Mouse (Mus musculus) myocyte (in vitro differentiated cells): ENCODE measurements around the gene Baiap3. TPM values are rescaled to one million over a fixed set of nuclear protein-coding genes. Genes with fewer than 3 reads are reported as not detected.
A peak's percentile ranks its signal among the peaks of the same experiment; 100 is the strongest.
"Not testable (repeated sequence)": the region's sequence is repeated elsewhere in the genome, so short reads cannot be mapped to it uniquely, and the experiment has no call there.

ENCODE experiments used
- H3K27me3 ChIP-seq: one replicate; pipeline ENCODE4 v1.6.1; 2011; ENCODE audit not compliant: control insufficient read depth, insufficient read depth, insufficient read length
- H3K36me3 ChIP-seq: one replicate; pipeline ENCODE4 v1.6.1; 2011; ENCODE audit not compliant: control insufficient read depth, insufficient read depth
- H3K4me2 ChIP-seq: one replicate; pipeline ENCODE4 v1.6.1; 2011; ENCODE audit warnings: low read depth, control low read depth
- H3K4me3 ChIP-seq: one replicate; pipeline ENCODE4 v1.5.1; 2011; ENCODE audit warnings: mild to moderate bottlenecking, control low read depth, moderate library complexity
- H3K79me2 ChIP-seq: one replicate; pipeline ENCODE4 v1.6.1; 2011; ENCODE audit not compliant: control insufficient read depth, insufficient read depth
- H3ac ChIP-seq: one replicate; pipeline ENCODE4 v1.6.1; 2011; ENCODE audit not compliant: control insufficient read depth, insufficient read length
- CEBPB ChIP-seq: IDR thresholded peaks from 2 replicates; pipeline ENCODE4 v1.6.1; 2011; ENCODE audit warnings: mild to moderate bottlenecking, moderate library complexity; ENCODE audit not compliant: poor library complexity, insufficient read depth, severe bottlenecking
- E2F4 ChIP-seq: IDR thresholded peaks from one replicate; pipeline ENCODE4 v1.6.1; 2011; ENCODE audit warnings: mild to moderate bottlenecking, control low read depth, moderate library complexity; ENCODE audit not compliant: insufficient read depth
- MAX ChIP-seq: IDR thresholded peaks from one replicate; pipeline ENCODE4 v1.6.1; 2011; ENCODE audit warnings: low read depth, mild to moderate bottlenecking, control low read depth
- MYOD1 ChIP-seq, 3 experiments: IDR thresholded peaks; one replicate each; pipeline ENCODE4 v1.6.1; 2011; ENCODE audit warnings: control low read depth in 2 of 3, low read depth in 2 of 3, mild to moderate bottlenecking in 2 of 3, moderate library complexity in 1 of 3; ENCODE audit not compliant: insufficient read length in 2 of 3, control insufficient read depth in 1 of 3
- MYOG ChIP-seq, 3 experiments: IDR thresholded peaks; one replicate each; pipeline ENCODE4 v1.6.1; 2011; ENCODE audit warnings: control low read depth in 2 of 3, low read depth in 2 of 3, mild to moderate bottlenecking in 2 of 3; ENCODE audit not compliant: insufficient read length in 2 of 3, control insufficient read depth in 1 of 3, insufficient read depth in 1 of 3
- POLR2A ChIP-seq: IDR thresholded peaks from one replicate; pipeline ENCODE4 v1.6.1; 2011; ENCODE audit warnings: low read depth, mild to moderate bottlenecking, control low read depth, moderate library complexity; ENCODE audit not compliant: insufficient read length
- POLR2AphosphoS2 ChIP-seq: IDR thresholded peaks from one replicate; pipeline ENCODE4 v1.6.1; 2011; ENCODE audit warnings: low read depth, control low read depth; ENCODE audit not compliant: insufficient read length
- REST ChIP-seq: IDR thresholded peaks from one replicate; pipeline ENCODE4 v1.6.1; 2011; ENCODE audit warnings: mild to moderate bottlenecking, control low read depth, moderate library complexity; ENCODE audit not compliant: insufficient read depth, insufficient read length
- SRF ChIP-seq: IDR thresholded peaks from one replicate; pipeline ENCODE4 v1.6.1; 2011; ENCODE audit warnings: low read depth; ENCODE audit not compliant: control insufficient read depth, insufficient read length
- TCF12 ChIP-seq: IDR thresholded peaks from one replicate; pipeline ENCODE4 v1.6.1; 2011; ENCODE audit warnings: mild to moderate bottlenecking, control low read depth; ENCODE audit not compliant: poor library complexity, insufficient read depth, severe bottlenecking
- TCF3 ChIP-seq: IDR thresholded peaks from one replicate; pipeline ENCODE4 v1.6.1; 2011; ENCODE audit warnings: low read depth, control low read depth; ENCODE audit not compliant: insufficient read length
- USF1 ChIP-seq: IDR thresholded peaks from one replicate; pipeline ENCODE4 v1.6.1; 2011; ENCODE audit warnings: low read depth, mild to moderate bottlenecking, control low read depth, moderate library complexity
- polyA plus RNA-seq: library from polyadenylated mRNA; unstranded; fragments of >200 nt; fragmentation: generic; extraction: Trizol; gene quantifications from one replicate; pipeline ENCODE4 v1.2.1, GENCODE M21; 2012; ENCODE audit warnings: missing spikeins

Baiap3 gene
- polyA plus RNA-seq, 1 experiment, result 0.01 TPM

DNA sequence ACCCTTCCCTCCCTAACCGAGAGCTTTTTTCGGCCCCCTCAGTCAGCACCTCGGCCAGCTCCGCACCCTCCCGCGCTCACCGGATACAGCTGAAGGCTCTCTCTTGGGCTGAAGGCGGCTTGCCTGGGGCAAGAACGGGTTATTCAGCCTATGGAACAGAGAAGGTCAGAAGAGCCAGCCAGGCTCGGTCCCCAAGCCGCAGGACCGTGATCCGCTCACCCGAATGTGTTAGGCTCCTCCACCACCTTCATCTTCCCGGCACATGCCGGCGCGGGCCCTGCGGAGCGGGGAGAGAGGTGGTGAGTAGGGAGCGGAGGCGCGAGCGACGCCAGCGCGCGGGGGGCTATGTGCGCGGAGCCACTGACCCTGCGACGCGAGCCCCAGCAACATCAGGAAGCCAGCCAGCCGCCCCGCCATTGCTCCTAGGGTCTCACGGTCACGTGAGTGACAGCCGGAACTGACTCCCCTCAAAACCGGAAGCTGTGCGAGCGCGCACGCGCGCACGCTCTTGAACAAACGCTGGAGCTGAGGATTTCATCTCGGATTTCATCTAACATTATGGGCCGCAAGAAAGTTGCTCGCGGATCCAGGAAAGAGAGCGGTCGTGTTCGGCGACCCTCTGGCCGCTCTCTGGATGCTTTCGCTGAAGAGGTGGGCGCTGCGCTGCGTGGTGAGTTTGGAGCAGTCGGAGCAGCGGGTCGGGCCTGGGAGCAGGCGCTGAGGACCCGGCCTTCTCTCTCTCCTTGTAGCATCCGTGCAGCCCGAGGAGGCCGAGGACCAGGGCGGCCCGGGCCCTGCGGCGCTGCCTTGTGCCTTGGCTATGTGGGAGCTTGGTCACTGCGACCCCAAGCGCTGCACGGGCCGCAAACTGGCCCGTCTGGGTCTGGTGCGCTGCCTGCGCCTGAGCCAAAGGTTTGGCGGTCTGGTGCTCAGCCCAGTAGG is 16.2 kb downstream of the Baiap3 start, which contains the start of the genes Gnptg and Tsr3:
TSS of gene Gnptg (minus strand) at position 430 of the 942 bp plus-strand sequence.
TSS of gene Tsr3 (plus strand) at position 476 of the 942 bp plus-strand sequence.
- TF ChIP-seq MYOG (IDR thresholded peaks at IDR 0.05; ENCODE audit: control insufficient read depth in 1 of 3, insufficient read depth in 1 of 3, insufficient read length in 2 of 3, low read depth in 2 of 3) (no peak), POLR2A (peak; percentile 58), CEBPB (no peak), USF1 (peak; percentile 92), REST (peak; percentile 87), POLR2AphosphoS2 (no peak)
- Histone ChIP-seq H3K4me2 (peak within 1 kb of the TSS; percentile 78), H3ac (peak within 1 kb of the TSS; percentile 42), H3K79me2 (peaks cover 14% of the 10 kb centered on the region), H3K27me3 (no peaks in the 10 kb centered on the region), H3K4me3 (peak within 1 kb of the TSS; percentile 62), H3K36me3 (no peaks in the 10 kb centered on the region)

DNA sequence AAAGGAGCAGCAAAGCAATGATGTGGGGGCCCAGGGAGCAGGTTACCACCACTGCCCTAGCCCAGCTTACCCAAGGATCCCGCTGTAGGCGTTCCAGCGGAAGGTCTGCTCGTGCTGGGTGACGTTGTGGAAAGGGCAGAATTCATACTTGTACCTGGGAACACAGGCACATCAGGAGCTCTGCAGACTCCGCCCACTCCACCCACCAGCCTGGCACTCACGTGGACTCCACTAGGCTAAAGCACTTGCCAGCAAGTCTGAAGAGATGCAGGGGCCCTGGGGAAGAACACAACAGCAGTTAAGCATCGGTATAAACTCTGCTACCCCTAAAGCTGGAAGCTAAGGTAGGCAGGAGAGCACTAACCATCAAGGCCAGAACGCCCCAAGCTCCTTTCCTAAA is 20.5 kb downstream of the Baiap3 start:
- no peak overlapping the region for H3K4me2 ChIP-seq
- TF ChIP-seq USF1, result no peak
- TF ChIP-seq REST, result no peak
- TF ChIP-seq TCF12, result no peak
- no peak for TF ChIP-seq TCF3
- no peak for TF ChIP-seq CEBPB
- TF ChIP-seq SRF, result no peak
- TF ChIP-seq POLR2A, result no peak
- TF ChIP-seq MYOD1 (IDR thresholded peaks at IDR 0.05; ENCODE audit: control insufficient read depth in 1 of 3, insufficient read length in 2 of 3, low read depth in 2 of 3), result no peak
- no peak for TF ChIP-seq MAX
- no peak for TF ChIP-seq POLR2AphosphoS2
- no peak for TF ChIP-seq E2F4
- TF ChIP-seq MYOG (IDR thresholded peaks at IDR 0.05; ENCODE audit: control insufficient read depth in 1 of 3, insufficient read depth in 1 of 3, insufficient read length in 2 of 3, low read depth in 2 of 3), result no peak
- no peak overlapping the region for H3ac ChIP-seq
- H3K79me2 ChIP-seq, result peaks cover 5% of the 10 kb centered on the region
- H3K4me3 ChIP-seq, result no peak overlapping the region
- H3K27me3 ChIP-seq, result no peaks in the 10 kb centered on the region
- H3K36me3 ChIP-seq, result no peaks in the 10 kb centered on the region

DNA sequence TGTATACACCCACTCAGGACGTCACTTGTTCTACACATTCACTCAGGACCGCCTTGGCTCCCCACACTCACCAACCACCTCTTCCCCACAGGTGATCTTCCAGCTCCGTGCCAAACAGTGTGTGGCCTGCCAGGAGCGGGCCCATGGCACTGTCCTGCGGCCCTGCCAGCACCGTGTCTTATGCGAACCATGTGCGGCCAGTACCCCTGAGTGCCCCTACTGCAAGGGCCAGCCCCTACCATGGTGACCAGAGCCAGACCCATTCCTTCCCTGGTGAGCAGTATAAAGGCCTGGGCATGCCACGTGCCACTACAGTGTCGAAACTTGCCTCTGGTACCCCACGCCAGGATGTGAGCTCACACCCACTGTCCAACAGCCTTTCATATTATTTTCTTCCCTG is 24.5 kb downstream of the Baiap3 start:
- not testable (repeated sequence) for H3K4me2 ChIP-seq, H3K4me3 ChIP-seq, H3K36me3 ChIP-seq, H3ac ChIP-seq, H3K79me2 ChIP-seq, H3K27me3 ChIP-seq

DNA sequence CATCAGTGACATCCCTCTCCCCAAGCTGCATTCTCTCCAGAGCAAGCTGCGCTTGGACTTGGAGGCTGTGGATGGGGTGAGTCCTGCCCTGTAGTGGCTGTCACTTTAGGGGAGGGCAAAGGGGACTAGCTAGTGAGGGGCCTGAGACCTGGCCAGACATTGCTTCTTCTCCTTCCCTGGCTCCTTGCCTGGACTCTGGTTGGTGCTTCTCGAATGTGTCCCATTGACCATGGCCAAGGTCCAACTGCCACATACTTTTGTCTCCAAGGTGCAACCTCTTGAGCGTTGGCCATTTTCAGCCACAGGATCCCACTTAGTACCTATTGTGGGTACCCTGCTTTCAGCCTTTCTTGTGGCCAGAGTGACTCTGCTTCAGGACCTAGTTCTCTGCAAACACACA is 25.5 kb downstream of the Baiap3 start:
- no peaks in the 10 kb centered on the region for H3K36me3 ChIP-seq
- H3ac ChIP-seq, result no peak overlapping the region
- H3K79me2 ChIP-seq, result no peaks in the 10 kb centered on the region
- H3K27me3 ChIP-seq, result no peaks in the 10 kb centered on the region
- no peak overlapping the region for H3K4me2 ChIP-seq
- no peak overlapping the region for H3K4me3 ChIP-seq
- TF ChIP-seq POLR2A (no peak), USF1 (no peak), SRF (no peak), MAX (no peak), POLR2AphosphoS2 (no peak)

DNA sequence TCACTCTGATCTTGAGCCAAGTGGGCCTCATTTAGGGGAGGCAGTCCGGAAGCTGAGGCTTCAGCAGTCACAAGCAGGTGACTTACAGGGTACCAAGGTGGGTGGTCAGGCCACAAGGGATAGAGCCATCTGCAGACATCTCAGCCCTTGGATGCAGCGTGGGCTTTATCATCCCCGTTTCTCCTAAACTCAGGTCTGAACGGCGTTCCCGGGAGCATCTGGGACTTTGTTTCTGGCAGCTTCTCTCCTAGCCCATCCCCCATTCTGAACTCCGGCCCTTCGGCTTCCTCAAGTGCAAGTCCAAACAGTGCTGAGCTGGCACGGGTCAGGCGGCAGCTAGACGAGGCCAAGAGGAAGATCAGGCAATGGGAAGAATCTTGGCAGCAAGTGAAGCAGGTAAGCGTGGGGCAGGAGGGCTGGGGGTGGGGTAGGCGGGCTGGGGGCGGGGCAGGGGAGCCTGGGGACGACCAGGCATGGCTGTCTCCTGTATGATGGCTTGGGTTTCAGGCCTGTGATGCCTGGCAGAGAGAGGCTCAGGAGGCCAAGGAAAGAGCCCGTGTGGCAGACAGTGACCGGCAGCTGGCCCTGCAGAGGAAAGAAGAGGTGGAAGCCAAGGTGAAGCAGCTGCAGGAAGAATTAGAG is 26.0 kb downstream of the Baiap3 start:
- not testable (repeated sequence) for H3K27me3 ChIP-seq, H3K4me2 ChIP-seq, H3K4me3 ChIP-seq, H3ac ChIP-seq, H3K36me3 ChIP-seq, H3K79me2 ChIP-seq
